Mouse (Mus musculus): ENCODE results near the gene Dll4.

The Dll4 gene

GRCm38 (mm10) chr2:119325568-119326143, at the start of gene Dll4:
Gene Dll4, plus strand, starts transcription at chr2:119325784.
- no peak for DNase-seq

- no peak for DNase-seq
Observed at GRCm38 (mm10) chr2:119276926-119277325, 48.7 kb upstream of the Dll4 start.

GRCm38 (mm10) chr2:119277810-119278209, 47.8 kb upstream of the Dll4 start:
- DNase-seq, result no peak

DNA sequence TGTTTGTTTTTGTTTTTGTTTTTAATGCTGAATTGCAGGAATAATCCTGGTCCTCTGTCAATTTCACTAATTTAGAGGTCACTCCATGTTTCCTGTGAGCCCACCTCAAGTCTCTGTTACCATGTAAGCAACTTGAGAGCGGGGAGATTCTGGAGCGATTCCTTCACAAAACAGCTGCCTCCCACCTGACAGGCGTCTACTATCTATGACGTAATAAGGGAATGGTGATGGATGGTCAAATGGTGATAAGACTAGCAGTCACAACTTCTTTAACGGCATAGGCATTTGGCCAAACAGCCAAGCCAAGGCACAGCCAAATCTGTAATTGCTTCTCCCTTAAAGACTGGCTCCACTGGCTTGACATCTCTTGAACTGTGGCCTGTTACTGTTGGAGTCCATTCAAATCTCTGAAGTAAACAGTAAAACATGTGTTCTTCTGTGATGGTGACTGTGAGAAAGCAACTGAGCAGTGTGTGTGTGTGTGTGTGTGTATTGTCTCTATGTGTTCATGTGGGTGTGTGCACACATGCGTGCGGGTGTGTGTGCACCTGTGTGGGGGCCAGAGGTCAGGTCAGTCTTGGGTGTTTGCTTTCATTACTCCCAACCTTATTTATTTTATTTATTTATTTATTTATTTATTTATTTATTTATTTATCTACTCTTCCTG, 43.6 kb upstream of the Dll4 start:
- no peak for DNase-seq

- no peak for DNase-seq
Observed at GRCm38 (mm10) chr2:119287372-119287771, 38.2 kb upstream of the Dll4 start.

DNA sequence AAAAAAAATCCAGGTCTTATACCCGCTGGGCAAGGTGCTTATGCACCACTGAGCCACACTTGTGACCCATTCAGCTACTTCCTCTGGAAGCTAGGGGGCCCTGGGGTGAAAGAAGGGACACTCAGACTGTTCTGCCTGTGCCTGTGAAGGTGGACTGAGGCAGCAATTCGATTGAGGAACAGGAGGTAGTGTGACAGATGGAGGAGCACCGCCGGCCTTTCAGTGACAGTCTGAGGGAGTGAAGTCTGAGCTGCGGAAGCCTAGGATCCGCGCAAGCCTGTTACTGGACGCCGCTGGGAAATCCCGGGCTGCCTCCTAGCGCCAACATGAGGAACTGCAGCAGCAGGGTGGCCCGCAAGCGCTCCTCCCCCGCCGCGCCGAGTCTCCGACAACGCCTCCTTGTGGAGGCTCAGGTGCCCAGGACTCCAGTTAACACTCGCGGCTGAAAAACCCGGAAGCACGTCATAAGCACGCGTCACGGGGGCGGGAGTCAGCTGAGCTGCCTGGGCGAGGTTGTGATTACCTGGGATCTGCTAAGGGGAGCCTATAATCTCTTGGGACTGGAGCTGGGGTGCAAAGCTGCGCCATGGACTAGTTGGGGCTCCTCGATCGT, 37.2 kb upstream of the Dll4 start, which contains the start of gene Vps18:
TSS of gene Vps18 (plus strand) at position 471 of the 613 bp plus-strand sequence.
- DNase-seq, result peak; percentile 99

GRCm38 (mm10) chr2:119289014-119289416, 36.6 kb upstream of the Dll4 start:
- DNase-seq, result peak; percentile 24

GRCm38 (mm10) chr2:119292281-119292680, 33.3 kb upstream of the Dll4 start:
- no peak for DNase-seq

DNA sequence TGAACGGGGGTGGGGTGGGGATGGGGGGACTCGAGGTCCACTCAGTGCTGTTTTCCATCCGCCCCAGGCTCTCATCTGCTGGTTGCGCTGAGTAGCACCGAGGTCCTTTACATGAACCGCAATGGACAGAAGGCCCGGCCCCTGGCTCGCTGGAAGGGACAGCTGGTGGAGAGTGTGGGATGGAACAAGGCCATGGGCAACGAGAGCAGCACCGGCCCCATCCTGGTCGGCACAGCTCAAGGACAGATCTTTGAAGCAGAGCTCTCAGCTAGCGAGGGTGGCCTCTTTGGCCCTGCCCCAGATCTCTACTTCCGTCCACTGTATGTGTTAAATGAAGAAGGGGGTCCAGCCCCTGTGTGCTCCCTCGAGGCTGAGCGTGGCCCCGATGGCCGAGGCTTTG, 32.7 kb upstream of the Dll4 start:
- no peak for DNase-seq

DNA sequence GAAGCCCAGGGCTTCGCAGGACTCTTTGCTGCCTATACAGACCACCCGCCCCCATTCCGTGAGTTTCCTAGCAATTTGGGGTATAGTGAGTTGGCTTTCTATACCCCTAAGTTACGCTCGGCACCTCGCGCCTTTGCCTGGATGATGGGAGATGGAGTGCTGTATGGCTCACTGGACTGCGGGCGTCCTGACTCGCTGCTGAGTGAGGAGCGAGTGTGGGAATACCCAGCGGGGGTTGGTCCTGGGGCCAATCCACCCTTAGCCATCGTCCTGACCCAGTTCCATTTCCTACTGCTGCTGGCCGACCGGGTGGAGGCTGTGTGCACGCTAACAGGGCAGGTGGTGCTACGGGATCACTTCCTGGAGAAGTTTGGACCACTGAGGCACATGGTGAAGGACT, 32.3 kb upstream of the Dll4 start:
- no peak for DNase-seq

GRCm38 (mm10) chr2:119293776-119294390, 31.7 kb upstream of the Dll4 start:
- no peak for DNase-seq

GRCm38 (mm10) chr2:119294411-119294810, 31.2 kb upstream of the Dll4 start:
- DNase-seq, result no peak

DNA sequence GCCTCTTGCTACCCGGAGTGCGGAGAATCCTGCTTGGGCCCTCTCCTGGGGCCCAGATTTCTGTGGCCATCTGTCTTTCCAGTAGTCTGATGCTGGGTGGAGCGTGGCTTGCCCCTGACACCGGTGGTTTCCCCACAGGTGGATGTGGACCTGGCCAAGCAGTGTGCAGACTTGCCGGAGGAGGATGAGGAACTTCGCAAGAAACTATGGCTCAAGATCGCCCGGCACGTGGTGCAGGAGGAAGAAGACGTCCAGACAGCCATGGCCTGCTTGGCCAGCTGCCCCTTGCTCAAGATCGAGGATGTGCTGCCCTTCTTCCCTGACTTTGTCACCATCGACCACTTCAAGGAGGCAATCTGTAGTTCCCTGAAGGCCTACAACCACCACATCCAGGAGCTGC, 28.8 kb upstream of the Dll4 start:
- DNase-seq, result no peak

GRCm38 (mm10) chr2:119297506-119297905, 28.1 kb upstream of the Dll4 start:
- no peak for DNase-seq

DNA sequence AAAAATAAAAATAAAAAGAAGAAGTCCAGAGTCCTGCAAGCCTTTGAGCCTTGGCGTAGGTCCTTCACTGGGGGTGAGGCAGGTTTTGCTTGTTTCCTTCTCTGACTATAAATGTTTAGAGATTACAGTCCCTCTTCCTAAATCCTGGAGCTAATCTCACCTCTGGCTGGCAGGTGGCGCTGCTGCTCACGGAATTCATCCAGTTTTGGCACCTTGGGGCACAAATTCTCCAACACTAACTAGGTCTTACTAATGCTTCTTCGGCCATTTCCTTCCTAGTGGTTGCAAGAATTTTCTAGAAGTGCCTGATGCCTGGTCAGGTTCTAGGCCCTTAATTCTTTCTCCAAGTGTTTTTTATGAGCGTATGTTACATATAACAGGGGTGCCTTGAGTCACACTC, 27.3 kb upstream of the Dll4 start:
- peak; percentile 38 for DNase-seq

GRCm38 (mm10) chr2:119298839-119299238, 26.7 kb upstream of the Dll4 start:
- no peak for DNase-seq

- no peak for DNase-seq
Observed at GRCm38 (mm10) chr2:119299981-119300818, 25.4 kb upstream of the Dll4 start.

- DNase-seq, result no peak
Observed at GRCm38 (mm10) chr2:119300819-119301493, 24.6 kb upstream of the Dll4 start.

DNA sequence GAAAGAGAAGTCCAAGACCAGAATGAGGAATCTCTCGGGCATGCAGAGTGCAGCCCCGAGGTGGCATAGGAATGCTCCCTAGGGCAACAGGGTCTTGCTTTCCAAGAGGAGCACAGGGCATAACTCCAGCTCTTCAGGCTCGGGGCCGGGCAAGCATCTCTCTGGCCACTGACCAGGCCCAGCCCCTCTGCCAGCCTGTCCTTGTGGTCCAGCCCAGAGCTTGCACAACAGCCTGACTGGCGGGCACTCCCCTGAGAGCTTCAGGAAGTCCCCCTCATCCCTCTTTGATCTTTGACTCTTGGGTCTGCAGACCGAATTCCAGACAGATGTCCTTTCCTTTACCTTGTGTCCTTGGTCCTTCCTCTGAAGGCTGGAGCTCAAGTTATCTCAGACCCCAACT, 22.7 kb upstream of the Dll4 start:
- DNase-seq, result no peak

GRCm38 (mm10) chr2:119304391-119304790, 21.2 kb upstream of the Dll4 start:
- DNase-seq, result no peak

- DNase-seq, result no peak
Observed at GRCm38 (mm10) chr2:119304798-119305208, 20.8 kb upstream of the Dll4 start.

- no peak for DNase-seq
Observed at GRCm38 (mm10) chr2:119311544-119311943, 14.0 kb upstream of the Dll4 start.
